Mouse (Mus musculus) midbrain, embryonic 16.5 days (tissue): ENCODE results near the gene Sbf2. TPM values are rescaled to one million over a fixed set of nuclear protein-coding genes. Genes with fewer than 3 reads are reported as not detected.
"Not testable (repeated sequence)": the region's sequence is repeated elsewhere in the genome, so short reads cannot be mapped to it uniquely, and the experiment has no call there.

ENCODE experiments used
- ATAC-seq: fragments of 200-750 bp; cut with Nextera tagmentation; 2 replicates; pipeline ENCODE4 v1.8.0; 2017; ENCODE audit warnings: moderate TSS enrichment
- H3K27ac ChIP-seq: fragments of 300-500 bp; sonication (generic); 2 replicates; pipeline ENCODE4 v1.5.1; 2014; ENCODE audit warnings: mild to moderate bottlenecking, low read length, mixed read lengths
- H3K27me3 ChIP-seq: fragments of 300-500 bp; sonication (generic); 2 replicates; pipeline ENCODE4 v1.6.1; 2014; ENCODE audit warnings: low read depth, low read length, mixed read lengths; ENCODE audit not compliant: control insufficient read depth, insufficient read depth
- H3K36me3 ChIP-seq: fragments of 300-500 bp; sonication (generic); 2 replicates; pipeline ENCODE4 v1.6.1; 2014; ENCODE audit warnings: mild to moderate bottlenecking, low read length, moderate library complexity, mixed read lengths; ENCODE audit not compliant: control insufficient read depth, insufficient read depth
- H3K4me1 ChIP-seq: fragments of 300-500 bp; sonication (generic); 2 replicates; pipeline ENCODE4 v1.6.1; 2014; ENCODE audit warnings: mild to moderate bottlenecking, low read length, mixed read lengths; ENCODE audit not compliant: control insufficient read depth, insufficient read depth
- H3K4me2 ChIP-seq: fragments of 300-500 bp; sonication (generic); 2 replicates; pipeline ENCODE4 v1.6.1; 2014; ENCODE audit warnings: mild to moderate bottlenecking, low read length, mixed read lengths
- H3K4me3 ChIP-seq: fragments of 300-500 bp; sonication (generic); 2 replicates; pipeline ENCODE4 v1.5.1; 2014; ENCODE audit warnings: low read depth, mild to moderate bottlenecking, low read length, moderate library complexity, mixed read lengths
- H3K9ac ChIP-seq: fragments of 300-500 bp; sonication (generic); 2 replicates; pipeline ENCODE4 v1.6.1; 2014; ENCODE audit warnings: low read depth, low read length, mixed read lengths
- H3K9me3 ChIP-seq: fragments of 300-500 bp; sonication (generic); replicated peaks from 2 replicates; pipeline ENCODE4 v1.6.1; 2014; ENCODE audit warnings: mild to moderate bottlenecking, low read length, mixed read lengths; ENCODE audit not compliant: control insufficient read depth, poor library complexity, severe bottlenecking
- WGBS: fragments of 180-500 bp; shearing (Covaris S2); extraction: QIAGEN DNeasy Blood & Tissue Kit; methylation state at CpG from one replicate; pipeline ENCODE4 v1.1.7; 2014; 5-methylcytosine and 5-hydroxymethylcytosine counted together
- polyA plus RNA-seq: library from polyadenylated mRNA; unstranded; fragments of >200 nt; fragmentation: Nextera tagmentation; extraction: Ambion mirVana; gene quantifications from 2 replicates; pipeline ENCODE4 v1.2.1, GENCODE M21; 2015

Gene Sbf2
- polyA plus RNA-seq, 1 experiment from 2014 or later, result 57.1 TPM

DNA sequence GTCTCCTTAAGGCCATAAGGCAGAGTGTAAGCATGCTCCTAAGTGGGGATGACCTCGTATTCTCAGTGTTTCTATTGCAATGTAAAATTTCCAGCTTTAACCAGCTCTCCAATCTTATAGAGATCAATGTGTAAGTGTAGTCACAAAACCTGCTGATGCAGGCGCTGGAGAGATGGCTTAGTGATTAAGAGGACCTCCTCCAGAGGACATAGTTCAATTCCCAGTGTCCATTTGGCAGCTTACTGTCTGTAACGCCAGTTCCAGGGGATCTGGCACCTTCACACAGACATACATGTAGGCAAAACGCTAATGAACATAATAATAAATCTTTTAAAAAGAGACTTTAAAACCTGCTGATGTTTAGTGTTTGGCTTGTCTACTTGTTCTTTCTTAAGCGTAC, 200.4 kb downstream of the Sbf2 start:
- ATAC-seq, result no peak
- 91% methylated on average over 5 of the region's 5 CpGs for WGBS
- Histone ChIP-seq H3K4me2 (no peak overlapping the region), H3K9me3 (no peaks in the 10 kb centered on the region), H3K4me3 (no peak overlapping the region), H3K27me3 (no peaks in the 10 kb centered on the region), H3K36me3 (peaks cover 17% of the 10 kb centered on the region; the same call in 1 of the 2 replicates), H3K27ac (no peak overlapping the region), H3K4me1 (no peaks in the 10 kb centered on the region), H3K9ac (no peak overlapping the region)

DNA sequence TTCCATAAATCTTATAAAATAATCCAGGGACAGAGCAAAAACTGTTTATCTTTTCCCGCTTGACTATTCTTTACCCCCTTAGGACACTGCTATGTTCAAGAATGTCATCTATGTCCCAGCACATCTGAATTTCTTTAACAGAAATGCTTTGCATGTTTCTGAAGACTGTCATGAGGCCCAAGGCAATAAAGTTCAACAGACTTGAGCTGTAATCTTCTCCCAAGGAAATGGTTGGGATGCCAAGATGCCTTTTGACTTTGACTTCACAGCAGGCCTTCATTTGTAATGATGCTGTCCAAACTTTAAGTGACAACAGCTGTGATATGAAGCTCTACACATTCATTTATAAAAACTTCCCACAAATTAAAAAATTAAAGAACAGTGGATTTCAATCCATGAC, 212.6 kb downstream of the Sbf2 start:
- H3K36me3 ChIP-seq, result no peaks in the 10 kb centered on the region
- H3K27ac ChIP-seq, result no peak overlapping the region
- no peak overlapping the region for H3K4me2 ChIP-seq
- H3K4me3 ChIP-seq, result no peak overlapping the region
- H3K9me3 ChIP-seq, result no peaks in the 10 kb centered on the region
- no peak for ATAC-seq
- H3K4me1 ChIP-seq, result no peaks in the 10 kb centered on the region
- WGBS, result 82% methylated on average over 1 of the region's 1 CpGs
- no peak overlapping the region for H3K9ac ChIP-seq
- H3K27me3 ChIP-seq, result no peaks in the 10 kb centered on the region

DNA sequence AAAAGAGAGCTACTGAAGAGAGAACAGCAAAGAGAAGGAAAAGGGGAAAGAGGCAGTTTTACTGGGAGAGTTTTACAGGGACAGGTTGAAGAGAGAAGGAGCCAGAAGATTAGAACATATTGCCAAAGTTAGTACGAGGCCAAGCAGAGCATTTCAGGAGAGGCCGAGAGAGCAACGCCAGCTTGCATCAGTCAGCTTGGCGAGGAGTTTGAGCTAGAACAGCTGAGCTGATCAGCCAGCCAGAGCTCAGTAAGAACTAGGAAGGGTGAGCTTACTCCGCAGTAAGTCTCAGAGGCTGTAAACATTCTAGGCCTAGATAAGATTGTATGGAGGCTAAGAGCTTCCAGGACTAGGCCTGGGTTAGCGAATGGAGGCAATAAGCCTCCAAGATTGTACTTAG, 222.1 kb downstream of the Sbf2 start:
- Histone ChIP-seq H3K4me3 (no peak overlapping the region), H3K4me2 (no peak overlapping the region), H3K4me1 (no peaks in the 10 kb centered on the region), H3K36me3 (no peaks in the 10 kb centered on the region; the same call in 1 of the 2 replicates), H3K27ac (no peak overlapping the region), H3K9me3 (no peaks in the 10 kb centered on the region), H3K27me3 (no peaks in the 10 kb centered on the region), H3K9ac (no peak overlapping the region)
- 93% methylated on average over 6 of the region's 6 CpGs for WGBS
- ATAC-seq, result no peak

DNA sequence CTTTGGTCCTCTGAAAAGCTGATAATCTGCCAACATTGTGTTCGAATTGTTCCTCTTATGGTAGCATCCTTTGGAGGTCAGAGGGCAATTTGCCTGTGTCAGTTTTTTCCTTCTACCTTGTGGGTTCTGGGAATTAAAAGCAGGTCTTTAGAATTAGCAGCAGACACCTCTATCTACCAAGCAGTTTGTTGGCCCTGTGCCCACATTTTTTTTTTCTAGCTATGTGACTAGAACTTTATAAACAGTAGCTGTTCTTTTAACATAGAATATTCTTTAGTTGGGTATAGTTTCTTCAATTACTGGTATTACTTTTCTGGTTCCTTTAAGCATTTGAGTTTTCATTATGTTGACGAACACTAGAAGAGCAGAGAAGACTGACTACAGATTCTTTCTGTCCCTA, 223.1 kb downstream of the Sbf2 start:
- no peak for ATAC-seq
- H3K4me1 ChIP-seq, result no peaks in the 10 kb centered on the region
- H3K9me3 ChIP-seq, result no peaks in the 10 kb centered on the region
- WGBS, result 87% methylated on average over 2 of the region's 2 CpGs
- H3K27me3 ChIP-seq, result no peaks in the 10 kb centered on the region
- no peak overlapping the region for H3K4me2 ChIP-seq
- H3K36me3 ChIP-seq, result no peaks in the 10 kb centered on the region; the same call in 1 of the 2 replicates
- H3K4me3 ChIP-seq, result no peak overlapping the region
- no peak overlapping the region for H3K9ac ChIP-seq
- no peak overlapping the region for H3K27ac ChIP-seq

DNA sequence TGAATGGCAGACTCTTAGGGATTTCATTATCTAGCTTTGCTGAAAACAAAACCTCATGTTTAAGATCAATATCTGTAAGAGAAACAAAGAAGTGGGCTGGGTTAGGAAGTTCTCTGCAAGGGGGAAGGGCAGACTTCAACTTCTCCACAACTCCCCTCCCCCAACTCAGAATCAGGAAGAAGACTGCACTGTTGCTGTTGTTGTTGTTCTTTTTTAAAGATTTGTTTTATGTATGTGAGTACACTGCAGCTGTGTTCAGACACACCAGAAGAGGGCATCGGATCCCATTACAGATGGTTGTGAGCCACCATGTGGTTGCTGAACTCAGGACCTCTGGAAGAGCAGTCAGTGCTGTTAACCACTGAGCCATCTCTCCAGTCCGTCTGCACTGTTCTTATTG, 225.8 kb downstream of the Sbf2 start:
- not testable (repeated sequence) for H3K4me2 ChIP-seq, H3K27ac ChIP-seq, H3K9ac ChIP-seq, H3K4me1 ChIP-seq, H3K9me3 ChIP-seq, ATAC-seq, H3K36me3 ChIP-seq, H3K27me3 ChIP-seq, H3K4me3 ChIP-seq
- WGBS, result 74% methylated on average over 2 of the region's 2 CpGs

DNA sequence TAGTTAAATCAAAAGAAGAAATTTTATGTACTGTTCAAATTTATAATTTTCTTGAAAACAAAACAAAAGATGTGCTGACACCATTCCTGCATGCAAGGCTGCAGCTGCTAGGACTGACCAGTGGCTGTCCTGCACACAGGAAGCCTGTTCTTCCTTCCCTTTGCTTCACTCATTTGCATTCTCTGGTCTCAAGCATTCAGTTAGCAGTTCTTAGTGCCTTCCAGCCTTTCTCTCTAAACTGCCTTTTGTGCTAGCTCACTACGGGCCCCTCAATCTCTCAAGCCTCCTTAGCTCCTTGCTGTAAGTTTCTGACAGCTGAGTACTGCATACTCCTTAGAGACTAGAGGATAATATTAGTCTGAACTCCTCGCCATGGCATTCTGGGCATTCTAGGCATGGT, 227.2 kb downstream of the Sbf2 start:
- 28% methylated on average over 2 of the region's 2 CpGs for WGBS

DNA sequence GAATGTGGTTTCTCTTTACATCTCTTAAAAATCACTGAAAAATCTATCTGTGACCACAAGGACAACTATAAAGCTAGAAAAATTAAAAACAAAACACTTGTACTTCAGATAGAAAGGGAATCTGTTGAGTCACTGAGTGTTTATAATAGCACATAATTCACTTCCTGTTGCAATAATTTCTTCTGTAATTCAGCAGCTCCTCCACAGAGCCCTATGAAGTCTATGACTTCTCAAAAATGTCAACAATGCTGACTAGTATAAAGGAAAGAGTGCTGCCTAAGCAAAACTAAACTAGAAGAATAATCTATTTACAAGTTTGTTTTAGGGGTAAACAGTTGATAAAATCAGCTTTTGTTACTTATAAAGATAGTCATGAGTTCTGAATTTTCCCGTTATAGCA, 229.2 kb downstream of the Sbf2 start:
- WGBS, result 98% methylated on average over 1 of the region's 1 CpGs
- Histone ChIP-seq H3K4me3 (no peak overlapping the region), H3K9me3 (no peaks in the 10 kb centered on the region), H3K27ac (no peak overlapping the region), H3K4me2 (no peak overlapping the region), H3K9ac (no peak overlapping the region), H3K27me3 (no peaks in the 10 kb centered on the region), H3K36me3 (no peaks in the 10 kb centered on the region), H3K4me1 (no peaks in the 10 kb centered on the region)
- no peak for ATAC-seq

More for the DNA sequence above, 227.2 kb downstream of the Sbf2 start:
- no peaks in the 10 kb centered on the region for H3K9me3 ChIP-seq
- ATAC-seq, result no peak
- H3K4me1 ChIP-seq, result no peaks in the 10 kb centered on the region
- no peaks in the 10 kb centered on the region for H3K36me3 ChIP-seq
- no peak overlapping the region for H3K4me3 ChIP-seq
- no peak overlapping the region for H3K4me2 ChIP-seq
- H3K27me3 ChIP-seq, result no peaks in the 10 kb centered on the region
- H3K9ac ChIP-seq, result no peak overlapping the region
- no peak overlapping the region for H3K27ac ChIP-seq

DNA sequence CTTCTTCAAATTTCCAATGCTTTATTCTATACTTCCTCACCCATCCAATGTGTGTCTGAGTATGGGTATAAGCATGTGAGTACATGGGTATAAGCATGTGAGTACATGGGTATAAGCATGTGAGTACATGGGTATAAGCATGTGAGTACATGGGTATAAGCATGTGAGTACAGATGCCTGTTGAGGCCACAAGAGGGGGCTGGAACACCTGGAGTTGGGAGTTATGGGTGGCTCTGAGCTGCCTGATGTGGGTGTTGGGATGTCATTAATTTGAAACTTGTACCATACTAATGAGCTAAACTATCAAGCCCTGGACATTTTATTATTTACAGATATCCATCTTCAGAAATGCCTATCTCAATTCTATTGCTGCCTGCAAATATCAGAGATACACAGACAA, 230.4 kb downstream of the Sbf2 start:
- no peaks in the 10 kb centered on the region for H3K9me3 ChIP-seq
- no peaks in the 10 kb centered on the region for H3K36me3 ChIP-seq
- no peak overlapping the region for H3K27ac ChIP-seq
- H3K4me1 ChIP-seq, result no peaks in the 10 kb centered on the region
- ATAC-seq, result no peak
- no peak overlapping the region for H3K9ac ChIP-seq
- no peaks in the 10 kb centered on the region for H3K27me3 ChIP-seq
- no peak overlapping the region for H3K4me2 ChIP-seq
- H3K4me3 ChIP-seq, result no peak overlapping the region

DNA sequence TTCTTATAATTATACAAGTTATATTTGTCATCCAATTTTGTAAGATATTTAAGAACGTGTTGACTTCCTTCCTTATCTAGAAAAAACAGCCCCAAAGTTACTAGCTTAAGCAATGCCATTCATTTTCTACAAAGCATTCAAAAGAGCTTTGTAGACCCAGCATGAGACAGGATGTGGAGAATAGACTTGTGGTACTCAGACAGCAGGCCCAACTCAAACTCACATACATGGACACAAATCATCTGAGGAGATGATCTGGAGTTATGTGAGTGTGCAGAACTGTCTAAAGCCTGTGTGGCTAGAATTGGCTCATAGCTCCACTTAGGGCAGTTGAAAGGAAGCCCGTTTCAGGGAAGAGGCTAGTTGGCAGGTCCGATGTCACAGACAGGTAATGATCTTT, 233.1 kb downstream of the Sbf2 start:
- Histone ChIP-seq H3K36me3 (no peaks in the 10 kb centered on the region; the same call in 1 of the 2 replicates), H3K4me2 (no peak overlapping the region), H3K4me3 (no peak overlapping the region), H3K27ac (no peak overlapping the region), H3K27me3 (no peaks in the 10 kb centered on the region), H3K9ac (no peak overlapping the region), H3K9me3 (no peaks in the 10 kb centered on the region), H3K4me1 (no peaks in the 10 kb centered on the region)
- ATAC-seq, result no peak
- 86% methylated on average over 3 of the region's 3 CpGs for WGBS
